Mouse (Mus musculus): ENCODE data around the gene Myrfl. TPM values are rescaled to one million over a fixed set of nuclear protein-coding genes. Genes with fewer than 3 reads are reported as not detected.
A peak's percentile ranks its signal among the peaks of the same experiment; 100 is the strongest.

Myrfl gene
- polyA plus RNA-seq, 1 experiment from 2014 or later, result 0.16 TPM

DNA sequence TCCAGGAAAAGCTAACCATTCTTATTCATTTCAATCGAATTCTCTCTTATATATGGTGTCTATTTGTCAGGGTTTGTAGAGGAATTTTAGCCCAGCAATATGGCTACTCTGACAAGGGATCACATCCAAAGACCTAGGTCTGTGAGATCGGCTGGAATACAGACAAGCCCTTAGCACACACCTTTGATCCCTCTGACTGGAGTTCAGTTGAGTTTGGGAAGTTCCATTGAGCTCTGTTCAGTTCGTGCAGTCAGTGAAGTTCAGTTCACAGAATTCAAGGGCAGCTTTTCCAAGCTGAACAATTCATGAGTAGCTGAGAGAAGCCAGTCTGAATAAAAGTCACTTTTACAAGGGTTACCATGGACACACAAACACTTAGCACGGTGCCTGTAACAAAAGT, 148.0 kb downstream of the Myrfl start:
- no peaks in the 10 kb centered on the region for H3K36me3 ChIP-seq
- no peak overlapping the region for H3K4me3 ChIP-seq (replicated peaks)
- peaks cover 10% of the 10 kb centered on the region for H3K4me1 ChIP-seq
- H3K9ac ChIP-seq, result no peak overlapping the region
- H3K27me3 ChIP-seq, result no peaks in the 10 kb centered on the region
- no peak for ATAC-seq (replicated peaks; ENCODE audit: low FRiP score)
- WGBS, result 86% methylated on average over 4 of the region's 4 CpGs
- H3K27ac ChIP-seq, result no peak overlapping the region
- H3K4me2 ChIP-seq, result no peak overlapping the region
- H3K9me3 ChIP-seq (replicated peaks), result no peaks in the 10 kb centered on the region

- ATAC-seq (replicated peaks; ENCODE audit: low FRiP score), result peak; percentile 88
- no peak overlapping the region for H3K4me2 ChIP-seq
- H3K9ac ChIP-seq, result no peak overlapping the region
- WGBS, result 38% methylated on average over 10 of the region's 10 CpGs
- no peaks in the 10 kb centered on the region for H3K36me3 ChIP-seq
- no peak overlapping the region for H3K4me3 ChIP-seq (replicated peaks)
- H3K27ac ChIP-seq, result peak overlapping the region; percentile 42; the same call in 1 of the 2 replicates
- no peaks in the 10 kb centered on the region for H3K9me3 ChIP-seq (replicated peaks)
- H3K27me3 ChIP-seq, result no peaks in the 10 kb centered on the region
- H3K4me1 ChIP-seq, result peaks cover 23% of the 10 kb centered on the region
Measured at GRCm38 (mm10) chr10:116746281-116747011, 150.3 kb downstream of the Myrfl start.

GRCm38 (mm10) chr10:116742696-116743095, 154.0 kb downstream of the Myrfl start:
- H3K9ac ChIP-seq, result no peak overlapping the region
- no peaks in the 10 kb centered on the region for H3K9me3 ChIP-seq (replicated peaks)
- no peaks in the 10 kb centered on the region for H3K27me3 ChIP-seq
- H3K4me3 ChIP-seq (replicated peaks), result no peak overlapping the region
- ATAC-seq (replicated peaks; ENCODE audit: low FRiP score), result no peak
- H3K36me3 ChIP-seq, result no peaks in the 10 kb centered on the region
- H3K27ac ChIP-seq, result no peak overlapping the region
- H3K4me1 ChIP-seq, result peaks cover 36% of the 10 kb centered on the region
- 57% methylated on average over 2 of the region's 2 CpGs for whole genome bisulfite sequencing
- H3K4me2 ChIP-seq, result no peak overlapping the region

DNA sequence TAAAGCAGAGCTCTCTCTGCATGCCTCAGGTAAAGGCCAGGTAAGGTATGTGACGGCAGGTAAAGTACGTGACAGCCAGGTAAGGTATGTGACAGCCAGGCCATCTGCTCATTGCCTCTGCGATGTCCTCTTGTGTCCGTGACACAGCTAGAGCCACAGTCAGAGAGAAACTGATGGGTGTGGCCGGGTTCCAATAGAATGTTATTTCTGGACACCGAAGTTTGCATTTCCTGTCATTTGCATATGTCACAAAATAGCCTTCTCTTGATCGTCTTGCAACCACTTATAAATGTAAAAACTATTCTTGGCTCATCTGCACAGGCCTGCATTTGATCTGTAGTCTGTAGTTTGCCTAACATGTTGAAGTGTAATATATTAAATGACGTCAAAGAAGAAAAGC, 154.5 kb downstream of the Myrfl start:
- WGBS, result 80% methylated on average over 8 of the region's 8 CpGs

DNA sequence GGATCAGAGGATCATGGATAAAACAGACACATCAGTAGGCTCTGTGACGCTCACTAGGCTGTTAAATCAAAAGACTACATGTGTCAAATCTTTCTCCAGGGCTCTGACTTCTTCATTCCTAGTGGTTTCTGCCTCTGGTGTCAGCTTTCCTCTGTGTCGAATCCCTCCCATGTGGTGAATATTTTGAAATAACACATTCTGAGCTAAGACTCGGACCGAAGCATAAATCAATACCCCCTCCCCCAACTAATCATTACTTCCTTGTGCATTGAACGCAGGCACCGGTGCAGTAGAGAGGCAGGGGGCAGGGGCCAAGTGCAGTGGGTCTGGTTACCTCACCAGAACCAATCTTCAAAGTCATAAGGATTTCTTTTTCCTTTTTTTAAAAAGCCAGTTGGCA, 155.4 kb downstream of the Myrfl start:
- no peak overlapping the region for H3K27ac ChIP-seq
- peaks cover 27% of the 10 kb centered on the region for H3K4me1 ChIP-seq
- ATAC-seq (replicated peaks; ENCODE audit: low FRiP score), result no peak
- no peaks in the 10 kb centered on the region for H3K36me3 ChIP-seq
- H3K4me3 ChIP-seq (replicated peaks), result no peak overlapping the region
- WGBS, result 21% methylated on average over 6 of the region's 6 CpGs
- no peaks in the 10 kb centered on the region for H3K27me3 ChIP-seq
- no peak overlapping the region for H3K4me2 ChIP-seq
- H3K9me3 ChIP-seq (replicated peaks), result no peaks in the 10 kb centered on the region
- H3K9ac ChIP-seq, result no peak overlapping the region

More for the DNA sequence above, 154.5 kb downstream of the Myrfl start:
- Histone ChIP-seq H3K9ac (no peak overlapping the region), H3K27ac (no peak overlapping the region), H3K4me1 (peaks cover 35% of the 10 kb centered on the region), H3K27me3 (no peaks in the 10 kb centered on the region), H3K9me3 (replicated peaks) (no peaks in the 10 kb centered on the region), H3K36me3 (no peaks in the 10 kb centered on the region), H3K4me2 (no peak overlapping the region), H3K4me3 (replicated peaks) (no peak overlapping the region)
- ATAC-seq (replicated peaks; ENCODE audit: low FRiP score), result no peak

GRCm38 (mm10) chr10:116740073-116740472, 156.6 kb downstream of the Myrfl start:
- H3K4me1 ChIP-seq, result peaks cover 25% of the 10 kb centered on the region
- ATAC-seq (replicated peaks; ENCODE audit: low FRiP score), result 0 out of 2 replicates have a peak, but pooled peaks have one; percentile 17
- 38% methylated on average over 7 of the region's 7 CpGs for WGBS

DNA sequence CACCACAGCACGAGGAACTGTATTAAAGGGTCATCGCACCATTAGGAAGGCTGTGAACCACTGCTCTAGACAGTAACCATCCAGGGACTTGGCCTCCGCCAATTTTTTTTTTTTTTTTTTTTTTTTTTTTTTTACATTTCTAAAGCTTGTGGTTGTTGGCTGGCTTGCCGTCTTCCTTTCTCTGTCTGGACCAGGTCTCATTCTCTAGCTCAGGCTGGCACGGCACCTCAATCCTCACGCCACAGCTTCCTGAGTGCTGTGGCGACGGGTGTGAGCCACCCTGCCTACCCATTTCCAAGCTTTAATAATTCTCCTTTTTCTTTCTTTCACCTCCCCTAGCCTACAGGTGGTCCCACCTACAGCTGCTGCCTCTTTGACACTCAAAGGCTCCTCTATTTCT, 158.2 kb downstream of the Myrfl start:
- Histone ChIP-seq H3K4me3 (replicated peaks) (no peak overlapping the region), H3K27me3 (no peaks in the 10 kb centered on the region), H3K27ac (no peak overlapping the region), H3K9me3 (replicated peaks) (no peaks in the 10 kb centered on the region), H3K4me1 (peaks cover 25% of the 10 kb centered on the region), H3K9ac (no peak overlapping the region), H3K4me2 (no peak overlapping the region), H3K36me3 (no peaks in the 10 kb centered on the region)
- 84% methylated on average over 8 of the region's 8 CpGs for WGBS
- ATAC-seq (replicated peaks; ENCODE audit: low FRiP score), result no peak

More at GRCm38 (mm10) chr10:116740073-116740472, 156.6 kb downstream of the Myrfl start:
- Histone ChIP-seq H3K27me3 (no peaks in the 10 kb centered on the region), H3K27ac (peak overlapping the region; percentile 58; the same call in 1 of the 2 replicates), H3K9me3 (replicated peaks) (no peaks in the 10 kb centered on the region), H3K4me2 (no peak overlapping the region), H3K9ac (no peak overlapping the region), H3K36me3 (no peaks in the 10 kb centered on the region), H3K4me3 (replicated peaks) (no peak overlapping the region)

DNA sequence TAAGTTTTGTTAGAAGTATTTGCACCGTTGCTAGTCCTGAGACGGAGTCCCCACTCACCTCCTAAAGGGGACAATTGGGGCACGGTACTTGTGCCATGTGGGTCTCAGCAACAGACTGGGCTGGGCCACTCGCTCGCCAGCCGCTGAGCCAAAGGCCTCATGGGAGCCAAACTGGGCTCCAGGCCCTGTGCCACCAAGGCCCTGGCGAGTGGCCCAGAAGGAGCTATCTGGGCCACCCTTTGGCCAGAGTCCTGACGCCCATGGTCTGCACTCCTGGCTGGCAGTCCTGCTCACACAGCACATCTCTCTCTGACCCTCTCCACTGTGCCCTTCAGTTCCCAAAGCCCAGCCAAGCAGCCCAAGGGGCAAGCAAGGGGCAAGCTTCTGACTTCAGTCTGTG, 161.1 kb downstream of the Myrfl start:
- no peaks in the 10 kb centered on the region for H3K27me3 ChIP-seq
- ATAC-seq (replicated peaks; ENCODE audit: low FRiP score), result no peak
- peaks cover 11% of the 10 kb centered on the region for H3K4me1 ChIP-seq
- H3K27ac ChIP-seq, result no peak overlapping the region
- 91% methylated on average over 8 of the region's 8 CpGs for WGBS
- no peaks in the 10 kb centered on the region for H3K9me3 ChIP-seq (replicated peaks)
- no peaks in the 10 kb centered on the region for H3K36me3 ChIP-seq
- H3K9ac ChIP-seq, result no peak overlapping the region
- no peak overlapping the region for H3K4me3 ChIP-seq (replicated peaks)
- H3K4me2 ChIP-seq, result no peak overlapping the region

- H3K4me1 ChIP-seq, result no peaks in the 10 kb centered on the region
- no peak for ATAC-seq (replicated peaks; ENCODE audit: low FRiP score)
- 59% methylated on average over 7 of the region's 7 CpGs for WGBS
- no peaks in the 10 kb centered on the region for H3K36me3 ChIP-seq
- H3K27me3 ChIP-seq, result no peaks in the 10 kb centered on the region
- no peak overlapping the region for H3K27ac ChIP-seq
- no peak overlapping the region for H3K4me3 ChIP-seq (replicated peaks)
- H3K4me2 ChIP-seq, result no peak overlapping the region
- H3K9ac ChIP-seq, result no peak overlapping the region
- H3K9me3 ChIP-seq (replicated peaks), result no peaks in the 10 kb centered on the region
Measured at GRCm38 (mm10) chr10:116733651-116734050, 163.1 kb downstream of the Myrfl start.

GRCm38 (mm10) chr10:116730033-116730652, 166.6 kb downstream of the Myrfl start:
- no peak for ATAC-seq (replicated peaks; ENCODE audit: low FRiP score)

DNA sequence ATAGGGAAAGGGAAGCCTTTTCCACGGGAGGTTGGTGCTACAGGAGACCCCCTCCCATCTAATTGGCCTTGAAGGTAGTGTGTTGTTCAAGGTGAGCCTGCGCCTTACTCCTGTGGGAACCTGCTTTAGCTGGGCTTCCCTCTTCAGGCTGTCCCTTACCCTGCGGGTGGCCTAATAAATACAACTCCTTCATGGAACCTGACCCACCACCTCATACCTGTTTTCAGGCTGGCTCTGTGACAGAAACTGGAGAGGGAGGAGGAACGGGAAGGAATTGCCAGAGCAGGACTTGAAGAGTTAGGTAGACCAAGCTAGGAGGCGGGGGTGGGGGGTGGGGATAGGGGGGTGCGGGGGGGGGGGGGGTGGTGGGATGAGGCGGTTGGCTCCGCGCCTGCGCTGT, 167.9 kb downstream of the Myrfl start:
- Histone ChIP-seq H3K9me3 (replicated peaks) (no peaks in the 10 kb centered on the region), H3K4me3 (replicated peaks) (no peak overlapping the region)

More at GRCm38 (mm10) chr10:116730033-116730652, 166.6 kb downstream of the Myrfl start:
- Histone ChIP-seq H3K27me3 (no peaks in the 10 kb centered on the region), H3K9ac (no peak overlapping the region), H3K4me3 (replicated peaks) (no peak overlapping the region), H3K36me3 (no peaks in the 10 kb centered on the region), H3K27ac (no peak overlapping the region), H3K4me1 (peaks cover 11% of the 10 kb centered on the region), H3K9me3 (replicated peaks) (no peaks in the 10 kb centered on the region), H3K4me2 (no peak overlapping the region)
- 73% methylated on average over 10 of the region's 10 CpGs for WGBS

DNA sequence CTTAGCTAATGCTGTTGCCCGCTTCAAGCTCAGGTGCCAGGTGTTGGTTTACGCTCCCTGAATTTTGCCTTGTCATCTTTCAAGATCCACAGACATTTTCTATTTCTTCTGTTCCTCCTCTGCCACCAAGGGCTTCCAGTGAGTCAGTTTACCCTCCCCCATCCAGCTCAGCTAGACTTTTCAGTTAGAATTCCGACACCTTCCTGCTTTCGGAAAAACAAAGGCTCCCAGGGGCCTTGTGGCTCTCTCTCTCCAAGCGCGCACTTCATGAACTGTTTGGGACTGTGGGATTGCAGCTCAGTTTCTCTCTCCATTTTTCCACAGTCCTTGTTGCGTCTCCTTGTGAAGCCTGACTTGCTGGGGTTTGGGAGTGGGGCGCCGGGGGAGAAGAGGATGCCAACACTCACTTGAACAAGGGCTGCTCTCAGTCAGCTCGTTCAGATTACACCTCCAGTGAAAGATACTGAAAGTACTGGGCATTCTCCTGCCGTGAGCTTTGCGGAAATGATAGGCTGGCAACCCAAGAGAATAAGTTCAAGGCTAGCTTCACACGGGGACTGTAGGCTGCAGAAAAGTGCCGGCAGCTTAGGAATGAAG, 168.9 kb downstream of the Myrfl start:
- no peaks in the 10 kb centered on the region for H3K9me3 ChIP-seq (replicated peaks)
- 28% methylated on average over 14 of the region's 14 CpGs for WGBS
- no peaks in the 10 kb centered on the region for H3K36me3 ChIP-seq
- H3K4me1 ChIP-seq, result peaks cover 11% of the 10 kb centered on the region
- no peak for ATAC-seq (replicated peaks; ENCODE audit: low FRiP score)
- H3K27me3 ChIP-seq, result no peaks in the 10 kb centered on the region
- H3K27ac ChIP-seq, result no peak overlapping the region
- no peak overlapping the region for H3K9ac ChIP-seq
- peak overlapping the region; percentile 17 for H3K4me3 ChIP-seq (replicated peaks)
- H3K4me2 ChIP-seq, result peak overlapping the region; percentile 46

More for the DNA sequence above, 167.9 kb downstream of the Myrfl start:
- Histone ChIP-seq H3K27me3 (no peaks in the 10 kb centered on the region), H3K9ac (no peak overlapping the region), H3K4me1 (peaks cover 11% of the 10 kb centered on the region), H3K27ac (no peak overlapping the region), H3K4me2 (no peak overlapping the region), H3K36me3 (no peaks in the 10 kb centered on the region)
- WGBS, result 76% methylated on average over 9 of the region's 10 CpGs
- ATAC-seq (replicated peaks; ENCODE audit: low FRiP score), result no peak

Data from kidney, embryonic 15.5 days (tissue).